Mouse (Mus musculus) adrenal gland, postnatal 25 days (tissue): ENCODE results near the gene Trpc4ap. TPM values are rescaled to one million over a fixed set of nuclear protein-coding genes. Genes with fewer than 3 reads are reported as not detected.
A peak's percentile ranks its signal among the peaks of the same experiment; 100 is the strongest.
"Not testable (repeated sequence)": the region's sequence is repeated elsewhere in the genome, so short reads cannot be mapped to it uniquely, and the experiment has no call there.

ENCODE experiments used
- DNase-seq: peaks from one replicate; pipeline ENCODE4 v3.0.0; 2021; ENCODE audit warnings: mixed read lengths
- long read RNA-seq: library from polyadenylated mRNA; stranded (forward); transcript quantifications from one replicate; pipeline ENCODE4 v2.0.0, GENCODE M21; 2021
- total RNA-seq: library from RNA; stranded (reverse); gene quantifications from 2 replicates; pipeline ENCODE4 v1.2.3, GENCODE M21; 2021

Trpc4ap gene
- total RNA-seq = 150 and 170 TPM in 2 replicates
- long read RNA-seq, transcript Trpc4ap-201 (19 exons, 3,204 nt) = major isoform, 191 of 236 reads
- long read RNA-seq, transcript Trpc4ap-202 (19 exons, 3,091 nt) = minor isoform, 10 of 236 reads
- long read RNA-seq, partial matches to known transcripts = 25 of 236 reads
- long read RNA-seq, other reads (novel, unspliced or antisense) = 10 of 236 reads

- peak; percentile 95 for DNase-seq
Observed at GRCm38 (mm10) chr2:155691723-155692493, at the start of gene Trpc4ap. Gene Trpc4ap, minus strand, starts transcription at chr2:155692384.

GRCm38 (mm10) chr2:155737803-155738202 is 45.6 kb upstream of the Trpc4ap start:
- no peak for DNase-seq

- DNase-seq = no peak
Observed at GRCm38 (mm10) chr2:155736936-155737335, 44.8 kb upstream of the Trpc4ap start.

GRCm38 (mm10) chr2:155735766-155736165 is 43.6 kb upstream of the Trpc4ap start, which contains the start of gene Gm17581:
Gene Gm17581, minus strand, starts transcription at chr2:155735866.
- DNase-seq = not testable (repeated sequence)

GRCm38 (mm10) chr2:155735080-155735479 is 42.9 kb upstream of the Trpc4ap start:
- no peak for DNase-seq

- peak; percentile 92 for DNase-seq
Observed at GRCm38 (mm10) chr2:155729158-155729645, 37.0 kb upstream of the Trpc4ap start, which contains the start of gene Edem2. Gene Edem2, minus strand, starts transcription at chr2:155729475.

- DNase-seq = no peak
Observed at GRCm38 (mm10) chr2:155728742-155729141, 36.6 kb upstream of the Trpc4ap start.

- DNase-seq = no peak
Observed at GRCm38 (mm10) chr2:155727764-155728395, 35.7 kb upstream of the Trpc4ap start.

GRCm38 (mm10) chr2:155726302-155726701 is 34.1 kb upstream of the Trpc4ap start:
- DNase-seq = no peak

- no peak for DNase-seq
Observed at GRCm38 (mm10) chr2:155724526-155724925, 32.3 kb upstream of the Trpc4ap start.

- no peak for DNase-seq
Observed at GRCm38 (mm10) chr2:155724036-155724435, 31.9 kb upstream of the Trpc4ap start.

GRCm38 (mm10) chr2:155720585-155720984 is 28.4 kb upstream of the Trpc4ap start:
- no peak for DNase-seq

- DNase-seq = no peak
Observed at GRCm38 (mm10) chr2:155717082-155717990, 25.2 kb upstream of the Trpc4ap start.

- DNase-seq = no peak
Observed at GRCm38 (mm10) chr2:155710557-155710956, 18.4 kb upstream of the Trpc4ap start.

GRCm38 (mm10) chr2:155707251-155707650 is 15.1 kb upstream of the Trpc4ap start:
- DNase-seq = peak; percentile 48

- DNase-seq = no peak
Observed at GRCm38 (mm10) chr2:155703630-155704029, 11.4 kb upstream of the Trpc4ap start.

- no peak for DNase-seq
Observed at GRCm38 (mm10) chr2:155701399-155701919, 9.3 kb upstream of the Trpc4ap start.

- DNase-seq = not testable (repeated sequence)
Observed at GRCm38 (mm10) chr2:155698443-155698842, 6.3 kb upstream of the Trpc4ap start.

- DNase-seq = no peak
Observed at GRCm38 (mm10) chr2:155696851-155697250, 4.7 kb upstream of the Trpc4ap start.

GRCm38 (mm10) chr2:155696091-155696558 is 3.9 kb upstream of the Trpc4ap start:
- DNase-seq = peak; percentile 94

GRCm38 (mm10) chr2:155695316-155695715 is 3.1 kb upstream of the Trpc4ap start:
- DNase-seq = no peak
